Mouse (Mus musculus): ENCODE results near the gene Ppp1r12b. TPM values are rescaled to one million over a fixed set of nuclear protein-coding genes. Genes with fewer than 3 reads are reported as not detected.

Ppp1r12b gene
- total RNA-seq, 2 experiments from 2014 or later, result 199 to 221 TPM

DNA sequence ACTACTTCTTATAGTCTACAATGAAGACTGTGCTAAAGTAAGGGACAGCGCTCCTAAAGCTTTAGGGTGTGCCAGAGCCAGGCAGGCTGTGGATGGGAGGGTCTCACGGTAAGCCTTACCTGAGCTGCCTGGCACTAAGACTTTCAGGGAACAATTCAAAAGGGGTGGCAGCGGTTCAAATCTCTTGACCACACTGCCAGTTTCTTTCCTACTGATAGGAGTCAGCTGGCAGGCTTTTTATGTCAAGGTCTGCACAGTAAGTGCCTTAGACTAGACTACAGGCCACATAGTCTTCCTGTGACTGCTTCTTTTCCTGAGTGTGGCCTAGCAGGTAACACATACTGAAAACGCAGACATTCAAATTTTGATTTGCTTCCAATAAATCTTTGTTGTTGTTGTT lies 192.5 kb downstream of the Ppp1r12b start:
- DNase-seq, result no peak

DNA sequence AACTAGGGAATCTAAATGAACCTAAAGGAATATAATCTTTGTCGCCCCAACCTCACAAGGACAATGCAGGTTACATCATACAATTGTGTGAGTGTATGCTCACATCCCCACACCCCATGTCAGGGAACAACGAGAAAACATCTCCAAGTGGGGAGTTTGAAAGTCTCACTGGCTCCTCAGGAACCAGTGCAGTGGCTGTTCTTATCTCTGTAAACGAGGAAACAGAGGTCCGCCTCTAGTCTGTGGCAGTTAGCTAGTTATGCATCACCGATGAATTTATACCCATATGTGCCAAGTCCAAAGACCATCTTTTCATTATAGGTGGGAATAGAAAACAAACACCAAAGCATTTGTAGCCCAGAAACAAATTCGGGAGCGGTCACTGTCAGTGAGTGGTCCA lies 194.2 kb downstream of the Ppp1r12b start:
- DNase-seq, result no peak

- no peak for DNase-seq
Measured at GRCm38 (mm10) chr1:134760642-134761041, 195.1 kb downstream of the Ppp1r12b start.

DNA sequence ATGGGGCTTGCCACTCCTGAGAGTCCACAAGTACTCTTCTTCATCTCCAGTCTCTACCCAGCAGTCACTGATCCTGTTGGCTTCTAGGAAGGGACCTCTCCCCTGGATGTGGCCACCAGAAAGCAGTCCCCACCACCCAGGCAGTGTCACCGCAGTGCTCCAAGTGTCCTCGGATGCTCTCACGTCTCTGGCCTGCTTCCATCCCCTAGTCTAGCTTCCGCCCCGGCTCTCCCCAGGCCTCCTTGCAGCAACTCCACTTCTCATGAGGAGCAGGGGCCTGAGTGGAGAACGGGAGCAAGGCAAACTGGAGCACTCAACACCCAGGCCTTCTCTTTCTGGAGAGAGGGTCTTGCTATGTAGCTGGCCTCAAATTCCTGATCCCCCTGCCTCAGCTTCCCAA lies 196.6 kb downstream of the Ppp1r12b start:
- DNase-seq, result peak; percentile 58

DNA sequence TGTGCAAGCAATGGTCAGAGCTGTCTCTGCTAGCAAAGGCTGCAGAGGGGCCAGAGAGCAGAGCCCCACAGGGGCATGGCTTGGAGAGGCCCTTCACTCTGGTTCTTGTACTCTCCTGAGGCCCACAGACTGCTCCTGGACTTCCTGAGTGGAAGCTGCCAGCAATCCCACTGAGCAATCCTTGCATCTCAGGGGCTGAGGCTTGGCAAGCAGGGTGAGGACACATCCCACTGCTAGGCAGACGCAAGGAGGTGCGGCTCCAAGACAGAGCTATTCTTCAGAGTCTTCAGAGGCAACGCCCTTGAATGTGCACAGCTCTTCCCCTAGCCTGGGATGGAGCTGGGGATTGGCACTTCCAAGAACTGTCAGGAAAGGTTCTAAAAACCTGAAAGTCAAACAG lies 198.5 kb downstream of the Ppp1r12b start:
- no peak for DNase-seq

DNA sequence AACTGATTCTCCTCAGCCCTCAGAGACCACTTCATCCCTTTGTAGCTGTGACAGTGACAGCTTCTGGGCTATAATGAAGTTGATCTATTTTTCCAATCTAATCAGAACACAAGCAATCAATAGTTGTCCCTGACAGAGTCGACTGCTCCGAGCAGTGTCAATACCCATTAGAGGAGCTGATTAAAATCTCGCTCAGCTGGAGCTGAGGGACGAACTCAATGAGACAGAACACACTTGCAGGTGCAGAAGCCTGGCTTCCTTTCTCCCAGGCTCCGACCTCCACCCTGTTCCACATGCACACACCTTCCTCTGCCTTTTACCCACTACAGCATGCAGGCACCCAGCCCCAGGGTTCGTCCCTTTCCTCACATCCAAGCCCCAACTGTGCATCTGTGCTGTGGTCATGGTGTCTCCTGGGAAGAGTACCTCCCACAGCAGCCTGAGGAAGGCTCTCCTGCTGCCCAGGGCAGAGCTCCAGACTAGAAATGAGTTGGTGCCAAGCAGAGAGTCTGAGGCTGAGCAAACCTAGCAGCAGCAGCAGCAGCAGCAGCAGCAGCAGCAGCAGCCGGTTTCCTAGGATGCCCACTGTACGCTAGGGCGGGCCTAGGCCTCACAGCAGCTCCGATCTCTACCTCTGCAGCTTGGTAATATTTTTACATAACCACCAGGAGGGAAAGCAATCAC lies 199.4 kb downstream of the Ppp1r12b start:
- DNase-seq, result no peak

GRCm38 (mm10) chr1:134755548-134756189 lies 200.1 kb downstream of the Ppp1r12b start:
- no peak for DNase-seq

DNA sequence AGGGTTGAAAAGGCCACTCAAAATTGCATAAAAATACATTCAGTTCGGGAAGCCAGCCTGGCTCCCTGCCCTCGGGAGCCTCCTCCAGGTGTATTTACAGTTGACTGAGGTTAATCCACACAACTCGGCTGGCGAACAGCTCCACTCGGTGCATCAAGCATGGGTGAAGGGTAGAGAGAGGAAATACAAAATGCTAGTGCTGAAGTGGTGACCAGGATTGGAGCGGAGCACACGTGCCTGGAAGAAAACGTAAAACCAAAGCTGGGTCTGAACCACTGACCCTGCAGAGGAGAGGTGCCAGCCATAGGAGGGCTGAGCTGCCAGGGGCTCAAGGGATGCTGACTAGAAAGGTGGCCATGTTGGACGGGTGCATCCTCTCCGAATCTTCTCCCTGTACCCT lies 200.9 kb downstream of the Ppp1r12b start:
- no peak for DNase-seq

DNA sequence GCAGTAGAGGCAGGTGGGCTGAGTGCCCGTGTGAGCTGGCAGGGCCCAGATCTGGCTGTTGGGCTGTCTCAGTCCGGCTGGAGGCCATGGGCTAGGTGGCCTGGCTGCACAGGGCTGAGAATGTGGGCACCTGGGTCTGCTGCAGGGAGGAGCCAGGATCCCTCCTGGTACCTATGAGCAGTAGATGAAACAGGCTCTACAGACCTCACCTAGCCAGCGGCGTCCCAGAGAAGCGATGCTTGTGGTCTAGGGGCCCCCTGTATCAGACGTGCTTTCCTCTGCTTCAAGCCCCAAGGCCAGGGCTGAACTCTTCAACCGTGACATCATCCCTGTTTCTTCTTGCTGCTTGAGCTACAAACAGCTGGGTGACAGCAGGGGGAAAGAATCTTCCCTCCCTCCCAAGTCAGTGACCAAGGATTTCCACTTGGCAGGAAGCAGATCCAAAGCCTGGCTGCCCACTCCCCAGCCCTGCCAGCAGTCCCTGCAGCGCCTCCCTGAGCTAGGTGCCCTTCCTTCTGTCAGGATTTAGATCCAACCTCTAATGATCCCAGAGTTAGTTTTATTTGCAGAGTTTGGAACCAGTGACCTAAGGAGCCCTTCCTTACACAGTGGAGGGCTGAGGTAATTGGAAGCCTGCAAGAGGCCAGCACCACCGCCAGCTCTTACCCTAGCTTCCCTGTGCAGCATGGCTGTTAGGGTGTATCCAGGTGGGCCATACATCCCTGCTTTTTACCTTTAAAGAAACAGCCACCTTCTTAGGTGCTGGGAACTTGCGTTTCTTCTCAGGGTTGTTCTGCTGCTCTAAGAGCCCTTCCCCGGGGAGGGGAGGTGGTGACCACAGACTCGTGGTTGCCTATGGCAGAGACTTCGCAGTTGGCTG lies 201.8 kb downstream of the Ppp1r12b start:
- DNase-seq, result no peak

- DNase-seq, result no peak
Measured at GRCm38 (mm10) chr1:134752447-134752846, 203.3 kb downstream of the Ppp1r12b start.

- DNase-seq, result peak; percentile 71
Measured at GRCm38 (mm10) chr1:134749889-134750288, 205.9 kb downstream of the Ppp1r12b start.

DNA sequence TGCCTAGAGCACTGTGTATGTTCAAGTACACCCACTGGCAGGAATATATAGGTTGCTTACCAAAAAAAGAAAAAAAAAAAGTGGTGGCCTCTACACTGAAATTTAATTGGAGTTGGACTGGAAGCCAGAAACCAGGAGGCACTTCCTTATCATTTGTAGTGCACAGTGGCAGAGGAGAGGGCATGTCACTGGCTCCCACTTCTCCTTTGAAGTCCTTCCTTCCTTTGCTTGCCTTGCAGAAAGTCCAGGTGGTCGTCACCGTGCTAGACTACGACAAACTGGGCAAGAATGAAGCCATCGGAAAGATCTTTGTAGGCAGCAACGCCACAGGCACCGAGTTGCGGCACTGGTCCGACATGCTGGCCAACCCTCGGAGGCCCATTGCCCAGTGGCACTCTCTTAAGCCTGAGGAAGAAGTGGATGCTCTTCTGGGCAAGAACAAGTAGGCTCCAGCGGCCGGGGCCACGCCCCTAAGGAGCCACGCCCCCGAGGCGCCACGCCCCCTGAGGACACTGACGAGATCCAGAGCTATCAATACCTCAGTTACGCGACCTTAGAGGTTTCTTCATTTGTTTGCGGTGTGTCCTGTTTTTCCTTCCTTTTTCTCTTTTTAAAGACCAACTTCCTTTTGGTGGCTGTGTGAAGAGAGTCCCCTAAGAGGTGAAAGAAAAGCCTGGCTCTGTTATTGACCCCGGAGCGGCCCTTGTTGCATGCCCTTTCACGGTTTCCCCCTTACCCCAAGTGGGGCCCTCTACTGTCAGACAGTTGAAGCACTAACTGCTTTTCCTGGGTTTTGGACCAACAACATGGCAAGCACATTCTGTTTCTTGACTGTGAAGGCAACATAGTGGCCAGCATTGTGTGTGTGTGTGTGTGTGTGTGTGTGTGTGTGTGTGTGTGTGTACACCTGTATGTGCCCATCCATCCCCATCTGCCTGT lies 208.2 kb downstream of the Ppp1r12b start:
- DNase-seq, result peak; percentile 65

DNA sequence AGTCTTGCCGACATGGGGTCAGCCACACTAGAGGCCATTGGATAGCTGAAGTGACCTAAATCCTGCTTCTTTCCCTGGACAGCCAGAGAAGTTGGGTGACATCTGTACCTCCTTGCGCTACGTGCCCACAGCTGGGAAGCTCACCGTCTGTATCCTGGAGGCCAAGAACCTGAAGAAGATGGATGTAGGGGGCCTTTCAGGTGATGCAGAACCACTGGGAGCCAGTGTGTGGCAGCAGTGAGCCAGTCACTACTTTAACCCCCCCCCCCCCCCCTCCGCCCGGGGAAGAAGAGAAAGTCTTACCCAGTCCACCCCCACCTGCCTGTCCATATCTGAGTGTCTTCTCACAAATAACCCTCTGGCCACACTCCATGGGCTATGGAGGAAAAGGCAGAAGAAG lies 210.1 kb downstream of the Ppp1r12b start:
- DNase-seq, result peak; percentile 67

DNA sequence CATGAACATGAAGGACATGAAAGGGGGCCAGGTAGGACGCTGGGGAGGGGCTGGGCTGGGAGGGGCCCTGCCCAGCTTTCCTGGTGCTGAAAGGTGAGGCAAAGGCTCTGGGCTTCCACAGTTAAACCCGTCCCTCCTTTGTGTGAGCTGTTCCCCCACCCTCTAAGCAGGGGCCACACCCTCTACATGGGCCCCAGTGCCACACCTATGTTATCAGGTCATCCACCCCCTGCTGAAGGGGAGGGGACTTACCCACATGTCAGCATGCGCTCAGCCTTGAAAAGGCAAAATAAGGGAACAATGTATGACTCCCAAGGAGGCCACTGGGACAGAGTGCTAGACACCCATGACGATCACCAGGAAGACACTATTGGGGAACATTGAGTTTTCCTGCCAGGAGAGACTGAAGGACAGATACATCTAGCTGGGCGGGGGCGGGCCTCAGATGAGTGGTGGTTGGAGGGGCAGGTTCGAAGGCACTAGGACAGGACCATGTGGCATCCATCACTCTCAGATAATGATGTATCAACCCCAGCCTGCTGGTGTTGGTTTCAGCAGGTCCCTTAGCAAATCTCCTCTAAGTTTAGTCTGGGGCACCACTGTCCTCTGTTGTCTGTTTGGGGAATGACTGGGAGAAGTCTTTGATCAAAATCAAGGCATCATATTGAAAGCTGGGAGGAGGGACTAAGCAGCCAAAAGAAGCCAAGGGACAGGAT lies 213.6 kb downstream of the Ppp1r12b start:
- no peak for DNase-seq

DNA sequence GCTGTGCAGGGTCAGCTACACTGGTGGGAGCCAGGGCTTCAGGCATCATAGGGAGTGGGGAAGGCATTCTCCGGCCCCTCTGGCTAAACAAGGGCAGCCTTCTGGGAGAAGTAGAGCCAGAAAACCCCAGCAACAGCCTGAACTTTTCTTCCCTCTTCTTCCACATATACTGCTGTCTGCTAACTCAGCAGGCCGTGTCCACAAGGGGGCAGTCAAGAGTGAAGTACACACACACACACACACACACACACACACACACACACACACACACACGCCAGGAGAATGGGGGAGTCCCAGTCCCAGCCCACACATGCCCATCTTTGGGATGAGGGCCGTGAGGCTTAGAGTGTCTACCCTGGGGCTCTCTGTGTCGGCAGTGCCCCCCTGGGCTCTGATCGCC lies 214.3 kb downstream of the Ppp1r12b start:
- DNase-seq, result peak; percentile 54

- no peak for DNase-seq
Measured at GRCm38 (mm10) chr1:134737463-134737862, 218.3 kb downstream of the Ppp1r12b start.

- DNase-seq, result no peak
Measured at GRCm38 (mm10) chr1:134733659-134734058, 222.1 kb downstream of the Ppp1r12b start.

GRCm38 (mm10) chr1:134727256-134727655 lies 228.5 kb downstream of the Ppp1r12b start:
- no peak for DNase-seq

DNA sequence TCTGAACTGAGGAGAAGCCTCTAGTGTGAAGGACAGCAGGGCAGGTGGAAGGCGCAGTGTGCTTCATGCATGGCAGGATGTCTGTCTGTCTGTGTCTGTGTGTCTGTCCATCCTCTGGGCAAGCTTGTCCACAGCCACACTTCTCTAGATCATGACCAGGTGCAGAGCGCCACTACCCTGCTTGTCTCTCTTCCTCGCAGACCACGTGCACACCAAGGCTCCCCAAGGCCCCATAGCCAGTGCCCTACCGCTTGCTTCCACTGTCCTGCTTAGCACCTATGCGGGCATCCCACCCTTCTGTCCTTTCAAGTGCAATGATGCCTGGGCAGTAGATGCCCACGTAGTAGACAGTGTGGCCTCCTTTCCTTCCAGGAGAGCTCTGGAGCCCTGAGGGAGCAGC lies 229.3 kb downstream of the Ppp1r12b start:
- DNase-seq, result no peak

- peak; percentile 65 for DNase-seq
Measured at GRCm38 (mm10) chr1:134725276-134725675, 230.5 kb downstream of the Ppp1r12b start.

DNA sequence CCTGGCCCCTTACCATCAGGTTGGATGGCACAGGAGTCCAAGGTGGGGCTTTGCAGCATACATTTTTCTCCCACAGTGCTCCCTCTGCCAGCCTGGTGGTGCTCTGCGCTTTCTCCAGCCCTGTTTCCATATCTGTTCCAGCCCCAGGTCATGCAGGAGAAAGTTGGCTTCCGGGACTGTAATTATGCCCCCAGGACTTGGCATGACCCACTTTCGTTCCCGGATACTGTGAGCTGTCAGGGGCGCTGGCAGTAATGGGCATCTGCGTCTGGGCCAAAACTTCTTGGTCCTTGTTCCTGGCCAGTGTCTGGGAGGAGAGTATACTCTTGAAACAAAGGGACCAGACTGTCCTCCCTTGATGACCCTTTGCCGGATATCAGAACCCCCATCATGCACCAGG lies 232.9 kb downstream of the Ppp1r12b start:
- no peak for DNase-seq
